Mouse (Mus musculus): ENCODE measurements around the gene Ctsw.

- TF ChIP-seq CTCF (IDR thresholded peaks at IDR 0.05; ENCODE audit: low read depth, low read length) (no peak), POLR2A (IDR thresholded peaks at IDR 0.05; ENCODE audit: insufficient read depth, low read length) (no peak), EP300 (IDR thresholded peaks at IDR 0.05; ENCODE audit: insufficient read depth, low read depth, low read length) (no peak)
Measured at GRCm38 (mm10) chr19:5512091-5513004, 44.0 kb upstream of the Ctsw start.

Measured in ES-Bruce4 (cell line).